Mouse (Mus musculus) bone marrow macrophage, adult 2 months (primary cell): Measurements from ENCODE around the gene Krtap21-1.

ENCODE experiments used
- CTCF ChIP-seq: IDR thresholded peaks from 2 replicates; pipeline ENCODE4 v1.5.1; 2012; ENCODE audit warnings: low read depth, mild to moderate bottlenecking, low read length, moderate library complexity
- POLR2A ChIP-seq: IDR thresholded peaks from 2 replicates; pipeline ENCODE4 v1.6.1; 2012; ENCODE audit warnings: mild to moderate bottlenecking, low read depth, low read length, borderline replicate concordance

- TF ChIP-seq CTCF: no peak
- TF ChIP-seq POLR2A: no peak
Observed at GRCm38 (mm10) chr16:89420011-89420410, 16.3 kb upstream of the Krtap21-1 start, which contains the start of gene Krtap6-2.
